Mouse (Mus musculus): Measurements from ENCODE around the gene Psmb5.
A peak's percentile ranks its signal among the peaks of the same experiment; 100 is the strongest.

- no peak for TF ChIP-seq EP300 (IDR thresholded peaks at IDR 0.05; ENCODE audit: low read depth)
- peak; percentile 96 for TF ChIP-seq CTCF (IDR thresholded peaks at IDR 0.05; ENCODE audit: low read depth)
Measured at GRCm38 (mm10) chr14:54650621-54651454, 33.0 kb upstream of the Psmb5 start.
